Mouse (Mus musculus) heart, embryonic 16.5 days (tissue): ENCODE measurements at regions not wholly inside any gene's neighbourhood (a gene's known extent, or its start where the extent isn't known, plus 50 kb on each side); places are given as distances from the start of the nearest gene placed in this dataset.

Experiments
- ATAC-seq: fragments of 200-750 bp; cut with Nextera tagmentation; replicated peaks from 2 replicates; pipeline ENCODE4 v1.8.0; 2017; ENCODE audit warnings: moderate number of reproducible peaks; ENCODE audit not compliant: insufficient read depth, low FRiP score; ENCODE audit errors: extremely low read depth
- H3K27ac ChIP-seq: fragments of 300-500 bp; sonication (generic); 2 replicates; pipeline ENCODE4 v1.5.1; 2014; ENCODE audit warnings: mild to moderate bottlenecking, low read length, control low read depth, moderate library complexity
- H3K27me3 ChIP-seq: fragments of 300-500 bp; sonication (generic); 2 replicates; pipeline ENCODE4 v1.6.1; 2014; ENCODE audit warnings: low read length, mixed read lengths; ENCODE audit not compliant: control insufficient read depth, insufficient read depth
- H3K36me3 ChIP-seq: fragments of 300-500 bp; sonication (generic); 2 replicates; pipeline ENCODE4 v1.6.1; 2014; ENCODE audit not compliant: control insufficient read depth, insufficient read depth
- H3K4me1 ChIP-seq: fragments of 300-500 bp; sonication (generic); 2 replicates; pipeline ENCODE4 v1.6.1; 2014; ENCODE audit warnings: low read length, mixed read lengths; ENCODE audit not compliant: control insufficient read depth, insufficient read depth
- H3K4me2 ChIP-seq: fragments of 300-500 bp; sonication (generic); 2 replicates; pipeline ENCODE4 v1.6.1; 2014; ENCODE audit warnings: low read depth, mild to moderate bottlenecking, control low read depth, low read length
- H3K4me3 ChIP-seq: fragments of 300-500 bp; sonication (generic); 2 replicates; pipeline ENCODE4 v1.5.1; 2014; ENCODE audit warnings: mild to moderate bottlenecking, control low read depth, low read length
- H3K9ac ChIP-seq: fragments of 300-500 bp; sonication (generic); 2 replicates; pipeline ENCODE4 v1.6.1; 2014; ENCODE audit warnings: low read length, control low read depth
- H3K9me3 ChIP-seq: fragments of 300-500 bp; sonication (generic); replicated peaks from 2 replicates; pipeline ENCODE4 v1.6.1; 2016; ENCODE audit warnings: low read length; ENCODE audit not compliant: control insufficient read depth
- WGBS: fragments of 180-500 bp; shearing (Covaris S2); extraction: QIAGEN DNeasy Blood & Tissue Kit; methylation state at CpG from one replicate; pipeline ENCODE4 v1.1.7; 2014; 5-methylcytosine and 5-hydroxymethylcytosine counted together

GRCm38 (mm10) chr2:128250841-128251240 is 125.0 kb downstream of the Bcl2l11 start:
- WGBS: 74% methylated on average over 4 of the region's 4 CpGs
- Histone ChIP-seq H3K36me3 (no peaks in the 10 kb centered on the region), H3K27ac (no peak overlapping the region), H3K4me2 (no peak overlapping the region), H3K4me3 (no peak overlapping the region), H3K27me3 (no peaks in the 10 kb centered on the region), H3K9me3 (peaks cover 6% of the 10 kb centered on the region), H3K9ac (no peak overlapping the region), H3K4me1 (peaks cover 6% of the 10 kb centered on the region)
- peak; percentile 41; the same call in 1 of the 2 replicates for ATAC-seq

DNA sequence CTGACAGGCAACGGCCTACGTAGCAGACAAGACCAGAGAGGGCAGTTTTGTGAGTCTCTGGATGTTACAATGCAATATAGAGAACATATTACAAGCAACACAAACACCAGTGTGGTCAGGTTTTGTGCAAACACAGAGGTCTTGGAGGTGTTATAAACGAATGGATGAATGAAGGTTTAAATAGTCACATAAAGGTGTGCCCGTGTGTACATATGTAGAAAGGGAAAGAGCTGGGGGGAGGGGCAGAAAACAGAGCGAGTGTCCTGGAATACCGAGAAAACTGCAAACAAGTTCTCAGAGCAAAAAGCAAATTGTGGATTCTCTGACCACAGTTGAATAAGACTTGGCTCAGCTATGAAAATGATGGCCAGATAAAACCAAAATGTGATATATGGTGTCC is 130.8 kb downstream of the Bcl2l11 start:
- no peak overlapping the region for H3K27ac ChIP-seq
- no peaks in the 10 kb centered on the region for H3K4me1 ChIP-seq
- H3K9ac ChIP-seq: no peak overlapping the region
- ATAC-seq: no peak
- H3K27me3 ChIP-seq: no peaks in the 10 kb centered on the region
- H3K4me3 ChIP-seq: no peak overlapping the region
- no peak overlapping the region for H3K4me2 ChIP-seq
- WGBS: 65% methylated on average over 6 of the region's 6 CpGs
- H3K9me3 ChIP-seq: no peaks in the 10 kb centered on the region
- no peaks in the 10 kb centered on the region for H3K36me3 ChIP-seq

DNA sequence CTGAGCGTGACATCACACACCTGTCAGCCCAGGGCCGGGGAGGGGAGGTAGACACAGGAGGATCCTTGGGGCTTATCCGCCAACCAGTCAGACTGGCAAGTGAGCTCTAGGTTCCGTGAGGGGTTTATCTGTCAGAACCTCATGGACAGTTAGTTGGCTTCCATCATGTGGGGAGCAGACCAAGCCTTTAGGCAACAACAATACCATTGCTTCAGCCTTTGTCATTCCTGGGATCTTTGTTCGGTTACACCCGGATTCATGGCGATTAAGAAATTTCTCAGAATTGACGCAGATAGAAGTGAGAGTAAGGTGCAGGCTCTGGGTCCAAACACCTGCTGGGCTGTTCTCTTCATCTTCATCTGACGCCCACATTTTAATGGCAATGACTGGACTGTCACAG is 131.4 kb downstream of the Bcl2l11 start:
- ATAC-seq: no peak
- 73% methylated on average over 9 of the region's 9 CpGs for WGBS
- Histone ChIP-seq H3K27me3 (no peaks in the 10 kb centered on the region), H3K9me3 (no peaks in the 10 kb centered on the region), H3K9ac (no peak overlapping the region), H3K4me3 (no peak overlapping the region), H3K4me1 (no peaks in the 10 kb centered on the region), H3K4me2 (no peak overlapping the region), H3K27ac (no peak overlapping the region), H3K36me3 (no peaks in the 10 kb centered on the region)

DNA sequence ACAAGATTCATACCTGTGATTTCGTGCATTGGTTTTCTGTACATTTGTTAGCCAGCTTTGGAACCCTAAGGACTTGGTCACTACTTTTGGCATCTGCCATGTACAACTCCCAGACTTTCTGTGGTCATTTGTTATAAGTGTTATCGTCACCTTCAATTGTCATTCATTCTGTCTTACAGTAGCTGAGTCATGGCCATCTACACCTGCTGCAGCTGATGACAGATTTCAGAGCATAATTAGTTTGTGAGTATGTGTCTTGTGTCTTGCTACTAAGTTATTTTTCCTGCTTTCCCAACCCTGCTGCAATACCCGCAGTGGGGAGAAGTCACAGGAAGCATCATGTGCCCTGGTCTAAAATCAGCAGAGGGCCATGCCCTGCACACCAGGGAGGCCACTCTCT is 138.0 kb downstream of the Bcl2l11 start:
- WGBS: 68% methylated on average over 3 of the region's 3 CpGs
- Histone ChIP-seq H3K27me3 (no peaks in the 10 kb centered on the region), H3K4me1 (no peaks in the 10 kb centered on the region), H3K4me2 (no peak overlapping the region), H3K9ac (no peak overlapping the region), H3K27ac (no peak overlapping the region), H3K36me3 (no peaks in the 10 kb centered on the region), H3K9me3 (no peaks in the 10 kb centered on the region), H3K4me3 (no peak overlapping the region)
- no peak for ATAC-seq

- Histone ChIP-seq H3K9ac (no peak overlapping the region), H3K27me3 (no peaks in the 10 kb centered on the region), H3K4me3 (no peak overlapping the region), H3K4me1 (no peaks in the 10 kb centered on the region), H3K9me3 (no peaks in the 10 kb centered on the region), H3K36me3 (no peaks in the 10 kb centered on the region), H3K27ac (no peak overlapping the region), H3K4me2 (no peak overlapping the region)
- no peak for ATAC-seq
- 60% methylated on average over 9 of the region's 9 CpGs for WGBS
These were observed 139.5 kb downstream of the Bcl2l11 start for GRCm38 (mm10) chr2:128265014-128265990.

DNA sequence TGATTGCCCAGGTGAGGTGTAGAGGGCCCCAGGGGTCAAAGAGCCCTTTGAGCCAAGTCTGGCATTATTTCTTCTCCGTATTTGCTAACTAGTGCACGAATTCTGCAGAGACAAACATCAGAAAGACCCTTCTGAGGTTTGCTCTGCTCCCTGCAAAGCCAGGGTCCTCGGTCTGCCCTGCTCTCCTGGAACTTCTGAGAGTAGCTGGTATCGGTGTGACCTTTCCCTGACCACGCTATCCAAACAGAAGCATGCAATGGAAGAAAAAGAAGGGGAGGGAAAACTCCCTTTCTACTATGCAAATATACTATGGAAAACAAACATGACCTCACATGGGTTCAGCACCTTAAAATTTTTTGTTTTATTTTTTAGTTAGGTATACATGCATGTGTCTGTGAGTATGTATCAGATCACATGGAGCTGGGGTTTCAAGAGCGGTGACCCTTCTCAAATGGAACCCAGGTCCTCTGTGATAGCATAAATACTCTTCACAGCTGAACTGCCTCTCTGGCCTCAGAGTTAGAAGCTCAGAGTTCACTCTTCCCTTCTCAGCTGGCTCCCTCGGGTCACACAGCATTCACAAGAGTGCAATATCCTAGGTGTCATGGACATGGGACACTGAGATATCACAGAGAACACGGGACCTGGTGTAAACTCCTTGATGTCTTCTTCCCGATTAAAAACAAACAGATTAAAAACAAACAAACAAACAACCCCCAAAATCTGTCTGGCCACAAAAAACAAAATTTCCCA is 144.7 kb downstream of the Bcl2l11 start:
- ATAC-seq: no peak
- Histone ChIP-seq H3K27me3 (no peaks in the 10 kb centered on the region), H3K4me1 (no peaks in the 10 kb centered on the region), H3K36me3 (no peaks in the 10 kb centered on the region), H3K4me2 (no peak overlapping the region), H3K9ac (no peak overlapping the region), H3K4me3 (no peak overlapping the region), H3K27ac (no peak overlapping the region), H3K9me3 (no peaks in the 10 kb centered on the region)
- 59% methylated on average over 9 of the region's 9 CpGs for WGBS

DNA sequence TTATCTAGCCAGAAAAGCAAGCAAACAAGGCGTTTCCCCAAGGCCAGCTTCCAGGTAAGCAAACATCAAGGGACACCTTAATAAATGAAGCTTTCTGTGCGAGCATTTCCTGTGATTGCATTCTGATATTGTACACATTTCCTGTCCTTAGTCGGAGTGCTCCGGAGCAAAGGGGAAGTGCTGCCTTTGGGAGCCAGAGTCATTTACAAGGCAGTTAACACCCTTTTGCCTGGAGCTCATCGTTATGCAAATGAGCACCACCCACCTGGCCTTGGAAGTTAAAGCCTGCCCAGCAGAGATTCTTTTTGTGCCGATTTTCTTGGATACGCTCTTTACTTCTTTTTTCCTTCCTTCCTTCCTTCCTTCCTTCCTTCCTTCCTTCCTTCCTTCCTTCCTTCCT is 147.0 kb downstream of the Bcl2l11 start:
- H3K27me3 ChIP-seq: no peaks in the 10 kb centered on the region
- ATAC-seq: no peak
- H3K36me3 ChIP-seq: no peaks in the 10 kb centered on the region
- H3K9ac ChIP-seq: no peak overlapping the region
- no peaks in the 10 kb centered on the region for H3K9me3 ChIP-seq
- no peak overlapping the region for H3K27ac ChIP-seq
- no peak overlapping the region for H3K4me3 ChIP-seq
- peaks cover 5% of the 10 kb centered on the region for H3K4me1 ChIP-seq
- no peak overlapping the region for H3K4me2 ChIP-seq
- 32% methylated on average over 7 of the region's 7 CpGs for WGBS

GRCm38 (mm10) chr2:128273292-128273691 is 147.5 kb downstream of the Bcl2l11 start:
- 69% methylated on average over 4 of the region's 4 CpGs for WGBS
- no peak for ATAC-seq
- H3K27ac ChIP-seq: no peak overlapping the region
- H3K4me3 ChIP-seq: no peak overlapping the region
- no peaks in the 10 kb centered on the region for H3K27me3 ChIP-seq
- no peaks in the 10 kb centered on the region for H3K9me3 ChIP-seq
- no peak overlapping the region for H3K4me2 ChIP-seq
- no peaks in the 10 kb centered on the region for H3K36me3 ChIP-seq
- H3K4me1 ChIP-seq: peaks cover 9% of the 10 kb centered on the region
- no peak overlapping the region for H3K9ac ChIP-seq

- no peaks in the 10 kb centered on the region for H3K9me3 ChIP-seq
- no peak for ATAC-seq
- peaks cover 22% of the 10 kb centered on the region for H3K4me1 ChIP-seq
- no peak overlapping the region for H3K27ac ChIP-seq
- H3K9ac ChIP-seq: no peak overlapping the region
- H3K36me3 ChIP-seq: no peaks in the 10 kb centered on the region
- no peak overlapping the region for H3K4me2 ChIP-seq
- H3K27me3 ChIP-seq: no peaks in the 10 kb centered on the region
- 76% methylated on average over 5 of the region's 5 CpGs for WGBS
- no peak overlapping the region for H3K4me3 ChIP-seq
These were observed 150.5 kb downstream of the Bcl2l11 start for GRCm38 (mm10) chr2:128276337-128276736.
